Mouse (Mus musculus) ovary, postnatal 10 days (tissue): ENCODE data around the gene Phldb2.

Experiments
- DNase-seq: peaks from one replicate; pipeline ENCODE4 v3.0.0; 2022; ENCODE audit warnings: low spot score

Phldb2 gene

DNA sequence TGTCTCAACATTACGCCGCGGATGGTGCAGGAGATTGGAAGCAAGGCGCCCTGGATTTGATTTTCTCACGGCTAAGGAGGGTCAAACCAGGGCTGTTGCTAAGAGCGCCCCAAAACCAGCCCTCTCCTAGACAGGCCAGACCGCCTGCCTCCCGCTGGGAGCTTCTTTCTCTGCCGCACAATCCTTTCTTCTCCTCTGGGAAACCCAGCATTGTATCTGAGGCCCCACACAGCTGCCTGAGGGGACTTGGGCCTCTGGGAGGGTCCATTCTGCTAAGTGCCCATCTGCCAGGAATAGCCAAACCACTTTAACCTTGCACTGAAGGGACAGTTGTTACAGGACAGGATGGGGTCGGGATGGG, 228.7 kb downstream of the Phldb2 start:
- DNase-seq, result no peak

DNA sequence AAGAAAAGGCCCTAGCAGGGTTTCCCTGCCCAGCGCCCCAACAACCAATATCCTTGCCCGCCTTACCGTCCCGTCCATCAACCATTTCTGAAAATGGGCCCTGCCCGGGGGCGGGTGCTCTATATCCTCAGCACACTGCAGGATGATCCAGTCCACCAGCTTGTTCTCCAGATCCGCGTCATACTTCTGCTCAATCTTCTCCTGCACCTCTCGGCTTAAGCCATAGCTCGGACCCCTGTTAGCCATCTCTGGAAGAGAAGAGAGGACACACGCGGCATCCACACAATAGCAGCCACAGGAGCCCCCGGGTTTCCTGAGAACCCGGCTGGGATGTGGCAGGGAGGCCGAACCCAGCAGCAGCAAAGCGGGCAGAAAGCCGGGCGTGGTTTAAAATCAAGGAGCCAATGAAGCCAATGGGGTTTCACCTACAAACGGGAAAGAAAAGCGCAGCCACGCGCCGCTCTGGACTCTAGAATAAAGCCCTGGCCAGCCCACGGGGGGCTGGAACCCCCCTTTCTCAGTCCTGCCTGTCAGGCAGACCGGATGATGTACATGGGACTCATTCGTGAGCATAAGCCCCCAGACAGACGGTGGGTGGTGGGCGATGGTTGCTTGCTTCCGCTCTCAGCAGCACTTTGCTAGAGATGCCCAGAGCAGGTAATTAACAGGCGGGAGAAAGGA, 229.2 kb downstream of the Phldb2 start, which contains the start of gene Tagln3:
Gene Tagln3, minus strand, starts transcription at position 548 of the 681 bp plus-strand sequence.
- DNase-seq, result no peak

DNA sequence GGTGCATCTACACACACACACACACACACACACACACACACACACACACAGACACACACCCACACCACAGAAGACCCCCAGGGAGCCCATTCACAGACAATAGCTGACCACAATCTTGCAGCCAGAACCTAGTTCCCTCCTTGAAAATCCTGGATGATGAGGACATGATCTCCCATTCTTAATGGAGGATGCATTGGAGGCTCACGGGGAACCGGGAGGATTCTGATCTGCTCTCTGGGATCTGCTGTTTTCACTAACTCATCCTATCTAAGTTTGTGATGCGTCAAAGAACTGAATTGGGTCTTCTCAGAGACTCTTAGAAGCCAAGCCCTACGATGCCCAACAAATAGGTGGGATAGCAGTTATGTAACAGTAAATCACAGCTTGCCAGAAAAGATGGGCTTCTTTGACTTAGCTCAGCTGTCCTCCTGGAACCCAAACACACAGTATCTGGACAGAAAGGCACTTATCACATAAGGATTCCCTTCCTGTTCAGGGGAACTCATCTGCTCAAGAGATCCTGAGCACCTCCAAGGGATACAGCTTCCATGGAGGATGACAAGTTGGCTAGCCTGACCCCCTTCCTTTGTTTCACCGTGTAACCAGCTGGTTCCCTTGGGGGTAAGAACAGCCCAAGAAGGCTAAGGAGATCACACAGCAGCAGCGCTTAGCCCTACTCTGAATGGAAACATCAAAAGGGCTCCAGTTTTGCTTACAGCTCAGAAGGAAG, 230.1 kb downstream of the Phldb2 start:
- no peak for DNase-seq

DNA sequence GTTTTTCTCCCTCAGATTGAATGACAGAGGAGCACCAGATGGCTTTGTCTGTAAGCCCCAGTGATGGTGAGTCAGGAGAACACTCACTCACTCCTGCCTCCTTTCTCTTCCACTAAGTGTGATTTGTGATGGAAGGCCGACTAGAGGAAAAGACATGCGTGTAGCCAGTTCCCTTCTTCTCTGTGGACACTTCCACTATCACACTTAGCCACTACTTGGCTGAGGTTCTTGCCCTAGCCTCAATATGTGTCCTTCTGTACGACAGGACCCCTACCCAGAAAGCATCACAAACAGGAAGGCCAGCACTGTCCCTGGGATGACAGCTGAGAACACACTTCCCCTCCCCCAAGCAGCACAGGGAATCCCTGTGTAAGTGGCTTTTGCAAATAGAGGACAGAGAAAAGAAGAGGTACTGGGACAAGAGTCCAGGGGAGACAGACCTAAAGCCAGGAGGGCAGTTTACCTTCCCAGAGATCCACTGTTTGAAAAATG, 230.9 kb downstream of the Phldb2 start:
- no peak for DNase-seq

DNA sequence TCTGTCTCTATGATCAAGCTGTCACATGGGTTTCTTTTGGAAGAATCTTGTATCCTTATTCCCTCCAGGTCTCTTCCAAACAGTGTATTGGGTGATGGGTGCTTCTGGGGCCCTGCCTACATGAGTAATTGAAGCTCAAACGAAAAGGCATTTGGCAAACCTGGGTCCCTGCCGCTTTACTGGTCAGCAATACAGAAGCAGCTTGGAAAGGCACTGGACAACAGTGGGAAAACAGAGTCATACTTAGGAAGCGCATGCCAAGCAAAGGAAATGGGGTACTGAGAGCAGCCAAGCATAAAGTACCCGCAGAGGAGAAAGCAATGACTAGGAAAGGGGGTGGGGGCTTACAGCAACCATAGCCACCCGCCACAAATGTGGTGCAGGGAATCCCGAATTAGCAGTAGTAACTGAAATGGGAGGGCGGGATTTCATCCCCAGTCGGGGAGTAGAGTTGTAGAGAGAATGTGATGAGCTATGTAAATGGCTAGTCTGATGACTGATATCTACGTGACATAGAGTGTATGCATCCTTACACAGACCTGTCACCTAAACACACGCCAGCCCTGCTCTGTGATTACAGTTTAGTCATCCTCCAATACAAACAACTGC, 233.3 kb downstream of the Phldb2 start:
- no peak for DNase-seq

DNA sequence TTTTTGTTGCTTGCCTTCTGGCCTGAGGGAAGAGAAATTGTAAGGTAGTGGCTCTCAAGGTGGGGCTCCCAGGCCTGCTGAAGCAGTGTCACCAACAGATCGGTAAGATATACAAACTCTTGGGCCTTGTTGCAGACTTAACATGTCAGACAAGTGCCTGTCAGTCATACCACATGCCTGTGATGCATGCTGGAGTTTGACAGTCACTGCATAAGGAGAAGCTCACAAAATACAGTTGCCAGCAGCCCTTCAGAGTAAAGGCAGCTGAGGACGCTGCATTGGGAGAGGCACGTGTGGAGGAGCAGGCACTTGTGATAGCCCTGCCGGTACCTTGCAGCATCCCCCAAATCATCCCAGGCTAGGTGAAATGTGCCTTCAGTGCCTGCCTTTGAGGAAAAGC, 235.1 kb downstream of the Phldb2 start:
- no peak for DNase-seq

DNA sequence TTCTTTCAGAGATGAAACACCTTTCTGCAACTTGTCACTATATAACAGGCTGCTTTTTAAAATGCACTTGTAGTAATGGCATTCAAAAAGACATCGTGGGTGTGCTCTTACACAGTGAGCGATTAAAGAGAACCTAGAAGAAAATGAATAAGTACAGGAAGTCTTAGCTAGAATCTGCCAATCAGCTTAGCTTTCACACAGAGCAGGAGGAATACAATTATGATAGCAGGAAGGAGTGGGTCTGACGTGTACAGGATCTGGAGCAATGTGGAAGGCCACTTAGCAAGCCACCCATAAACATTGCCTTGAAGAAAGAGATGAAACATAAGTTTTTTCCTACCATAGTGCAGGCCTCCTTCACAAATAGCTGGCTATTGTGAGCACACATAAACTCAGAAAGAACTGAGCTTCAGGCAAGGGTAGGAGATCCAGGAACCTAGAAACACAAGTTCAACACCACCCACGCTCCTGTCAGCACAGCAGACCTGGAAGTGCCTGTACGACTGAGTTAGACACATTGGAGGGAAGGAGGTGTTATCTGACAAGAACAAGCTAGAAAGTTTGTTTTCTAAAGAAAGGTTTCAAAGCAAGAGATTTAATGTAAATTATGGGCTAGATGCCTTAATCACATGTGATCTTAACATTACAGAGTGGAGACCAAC, 238.8 kb downstream of the Phldb2 start:
- no peak for DNase-seq

DNA sequence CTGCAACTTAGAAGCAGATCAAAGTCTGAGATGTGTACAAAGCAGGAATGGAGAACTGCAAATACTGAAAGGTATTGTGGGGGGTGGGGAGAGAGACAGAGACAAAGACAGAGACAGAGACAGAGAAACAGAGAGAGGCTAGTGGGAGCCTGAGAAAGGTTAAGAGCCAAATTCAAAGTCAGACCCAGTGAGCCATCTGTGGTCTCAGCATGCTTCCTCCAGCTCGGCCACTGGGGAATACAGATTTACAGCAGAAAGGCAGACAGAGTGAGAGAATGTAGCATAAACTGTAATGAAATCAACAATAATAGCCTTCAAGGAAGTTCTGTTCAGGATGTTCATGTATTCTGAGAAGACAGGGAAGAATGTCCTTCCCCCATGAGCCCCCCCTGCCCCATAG, 239.5 kb downstream of the Phldb2 start:
- DNase-seq, result no peak

DNA sequence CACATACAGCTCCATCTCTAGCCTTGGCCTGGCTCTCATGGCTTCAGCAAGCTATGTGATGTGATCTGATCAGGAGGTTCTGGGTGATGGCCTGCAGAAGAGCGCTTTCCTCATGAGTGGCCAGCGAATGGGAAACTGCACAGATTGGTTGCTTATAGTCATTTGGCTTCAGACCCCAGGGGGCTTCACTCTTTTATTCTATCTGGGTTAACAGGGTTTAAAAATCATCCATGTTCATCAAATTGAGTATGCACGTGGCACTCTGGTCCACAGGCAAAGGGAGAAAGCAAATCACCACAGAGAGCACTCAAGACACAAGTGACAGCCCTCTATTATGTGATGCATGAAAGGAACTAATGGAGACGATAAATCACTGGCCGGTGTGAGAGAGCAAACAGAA, 240.1 kb downstream of the Phldb2 start:
- no peak for DNase-seq

DNA sequence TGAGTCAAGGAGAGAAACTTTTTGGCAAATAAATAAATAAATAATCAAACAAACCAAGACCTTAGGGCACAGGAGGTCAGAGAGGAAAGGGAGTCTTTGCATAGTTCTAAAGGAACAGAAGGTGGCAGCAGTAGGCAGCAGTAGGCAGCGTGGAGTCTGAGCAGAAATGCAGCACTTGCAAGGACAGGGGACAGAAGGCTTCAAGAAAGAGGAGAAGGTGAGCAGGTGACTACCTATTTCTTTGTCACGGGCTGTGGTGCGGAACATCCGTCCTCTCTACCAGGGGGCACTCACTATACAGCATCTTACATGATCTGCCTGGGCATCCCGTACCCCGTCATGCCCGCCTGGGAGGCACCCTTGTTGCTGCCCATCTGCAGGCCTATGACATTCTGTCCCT, 242.1 kb downstream of the Phldb2 start:
- no peak for DNase-seq

DNA sequence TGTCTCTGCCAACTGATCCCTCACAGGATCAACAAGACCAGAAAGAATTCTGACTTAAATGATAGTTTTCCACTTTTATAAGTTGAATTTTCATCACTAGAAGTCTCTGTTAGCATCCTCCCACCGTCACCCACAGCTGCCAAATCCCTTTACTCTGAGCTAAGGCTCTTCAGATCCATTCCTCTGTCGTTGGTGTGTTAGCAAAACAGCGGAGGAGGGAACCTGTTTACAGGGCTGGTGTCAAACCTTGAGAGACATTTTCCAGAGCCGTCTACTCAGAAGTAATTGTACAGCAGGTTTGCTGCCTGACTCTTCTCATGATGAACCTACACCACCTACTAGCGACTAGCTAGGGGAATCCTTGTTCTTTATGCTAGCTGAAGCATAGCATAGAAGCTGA, 254.1 kb downstream of the Phldb2 start:
- DNase-seq, result no peak

DNA sequence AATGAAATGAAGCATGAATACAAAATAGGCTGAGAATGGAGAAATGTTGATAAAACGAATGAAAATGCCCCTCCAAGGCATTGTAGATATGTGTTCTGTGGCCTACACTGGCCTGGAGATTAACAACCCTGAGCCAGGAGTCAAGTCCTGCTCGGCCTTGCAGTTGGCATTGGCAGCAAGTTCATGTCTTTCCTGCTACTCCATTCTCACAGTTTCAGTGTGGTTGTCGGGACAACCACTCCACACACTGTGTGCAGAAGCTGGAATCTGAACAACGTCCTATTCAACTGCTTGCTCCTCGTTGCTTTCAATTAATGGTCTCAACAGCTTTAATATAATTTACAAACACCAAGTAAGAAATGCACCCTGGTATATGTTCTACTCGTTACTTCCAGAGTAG, 255.4 kb downstream of the Phldb2 start:
- no peak for DNase-seq
